Mouse (Mus musculus) heart, embryonic 16.5 days (tissue): ENCODE data around the gene Ninj1. TPM values are rescaled to one million over a fixed set of nuclear protein-coding genes. Genes with fewer than 3 reads are reported as not detected.

ENCODE experiments used
- ATAC-seq: fragments of 200-750 bp; cut with Nextera tagmentation; replicated peaks from 2 replicates; pipeline ENCODE4 v1.8.0; 2017; ENCODE audit warnings: moderate number of reproducible peaks; ENCODE audit not compliant: insufficient read depth, low FRiP score; ENCODE audit errors: extremely low read depth
- H3K27ac ChIP-seq: fragments of 300-500 bp; sonication (generic); 2 replicates; pipeline ENCODE4 v1.5.1; 2014; ENCODE audit warnings: mild to moderate bottlenecking, low read length, control low read depth, moderate library complexity
- H3K27me3 ChIP-seq: fragments of 300-500 bp; sonication (generic); 2 replicates; pipeline ENCODE4 v1.6.1; 2014; ENCODE audit warnings: low read length, mixed read lengths; ENCODE audit not compliant: control insufficient read depth, insufficient read depth
- H3K36me3 ChIP-seq: fragments of 300-500 bp; sonication (generic); 2 replicates; pipeline ENCODE4 v1.6.1; 2014; ENCODE audit not compliant: control insufficient read depth, insufficient read depth
- H3K4me1 ChIP-seq: fragments of 300-500 bp; sonication (generic); 2 replicates; pipeline ENCODE4 v1.6.1; 2014; ENCODE audit warnings: low read length, mixed read lengths; ENCODE audit not compliant: control insufficient read depth, insufficient read depth
- H3K4me2 ChIP-seq: fragments of 300-500 bp; sonication (generic); 2 replicates; pipeline ENCODE4 v1.6.1; 2014; ENCODE audit warnings: low read depth, mild to moderate bottlenecking, control low read depth, low read length
- H3K4me3 ChIP-seq: fragments of 300-500 bp; sonication (generic); 2 replicates; pipeline ENCODE4 v1.5.1; 2014; ENCODE audit warnings: mild to moderate bottlenecking, control low read depth, low read length
- H3K9ac ChIP-seq: fragments of 300-500 bp; sonication (generic); 2 replicates; pipeline ENCODE4 v1.6.1; 2014; ENCODE audit warnings: low read length, control low read depth
- H3K9me3 ChIP-seq: fragments of 300-500 bp; sonication (generic); replicated peaks from 2 replicates; pipeline ENCODE4 v1.6.1; 2016; ENCODE audit warnings: low read length; ENCODE audit not compliant: control insufficient read depth
- WGBS: fragments of 180-500 bp; shearing (Covaris S2); extraction: QIAGEN DNeasy Blood & Tissue Kit; methylation state at CpG from one replicate; pipeline ENCODE4 v1.1.7; 2014; 5-methylcytosine and 5-hydroxymethylcytosine counted together
- polyA plus RNA-seq: library from polyadenylated mRNA; unstranded; fragments of >200 nt; fragmentation: Nextera tagmentation; extraction: Ambion mirVana; gene quantifications from 2 replicates; pipeline ENCODE4 v1.2.1, GENCODE M21; 2015

The Ninj1 gene
- polyA plus RNA-seq, 1 experiment from 2014 or later = 78.8 TPM

DNA sequence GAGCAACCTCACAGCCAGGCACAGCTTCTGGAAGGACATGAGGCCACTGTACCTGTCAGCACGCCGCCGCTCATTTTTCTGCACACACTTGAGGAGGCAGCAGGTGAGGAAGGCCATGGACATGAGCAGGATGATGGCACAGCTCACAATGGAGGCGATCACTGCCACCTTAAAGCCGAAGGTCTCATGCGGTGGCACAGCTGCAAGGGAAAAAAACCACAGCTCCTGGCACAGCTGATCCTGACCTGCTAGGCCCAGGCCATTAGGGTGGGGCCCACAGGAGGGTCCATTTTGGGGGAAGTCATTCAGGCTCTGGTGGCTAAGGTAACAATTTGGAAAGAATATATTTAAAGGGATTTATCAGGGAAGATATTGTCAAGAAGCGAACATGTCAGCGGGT is 51.5 kb downstream of the Ninj1 start:
- WGBS = 89% methylated on average over 8 of the region's 8 CpGs
- Histone ChIP-seq H3K4me1 (no peaks in the 10 kb centered on the region), H3K27me3 (no peaks in the 10 kb centered on the region), H3K27ac (no peak overlapping the region), H3K4me3 (no peak overlapping the region), H3K9me3 (peaks cover 5% of the 10 kb centered on the region; the same call in 1 of the 2 replicates), H3K36me3 (no peaks in the 10 kb centered on the region), H3K4me2 (no peak overlapping the region), H3K9ac (no peak overlapping the region)
- no peak for ATAC-seq

DNA sequence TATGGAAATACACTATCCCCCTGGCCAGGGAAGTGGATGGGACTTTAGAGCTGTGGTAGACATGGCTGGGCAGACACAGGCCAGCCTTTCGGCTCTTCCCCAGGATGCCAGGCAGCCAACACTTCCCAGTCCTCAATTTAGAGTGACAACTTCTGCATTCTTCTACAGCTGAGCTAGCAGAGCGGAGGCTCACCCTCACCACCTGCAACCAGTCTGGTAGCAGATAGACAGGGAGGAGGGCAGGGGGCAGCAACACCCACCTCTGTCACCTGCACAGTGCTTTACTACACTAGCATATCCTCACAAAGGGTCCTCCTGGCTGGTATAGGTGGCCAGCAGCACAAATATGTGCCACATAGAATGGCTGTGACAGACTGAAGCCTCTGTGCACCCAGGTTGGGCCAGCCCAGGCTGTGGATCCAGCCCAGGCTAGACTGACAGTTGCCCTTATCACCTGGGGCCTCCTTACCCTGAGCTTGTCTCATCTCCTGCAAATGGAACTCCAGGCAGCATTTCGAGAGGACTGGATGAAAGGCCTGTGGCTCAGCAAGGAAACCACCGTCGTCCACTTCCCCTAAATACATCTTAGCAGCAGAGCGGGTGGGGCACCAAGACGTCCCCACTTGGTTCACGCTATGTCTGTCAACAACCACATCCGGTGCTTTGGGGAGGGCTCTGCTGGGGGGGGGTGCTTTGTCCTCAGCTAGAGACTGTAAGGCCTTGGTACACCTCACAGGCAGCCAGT is 55.2 kb downstream of the Ninj1 start:
- no peaks in the 10 kb centered on the region for H3K36me3 ChIP-seq
- H3K4me2 ChIP-seq = no peak overlapping the region
- no peaks in the 10 kb centered on the region for H3K9me3 ChIP-seq
- peaks cover 11% of the 10 kb centered on the region for H3K4me1 ChIP-seq
- peaks cover 8% of the 10 kb centered on the region; the same call in 1 of the 2 replicates for H3K27me3 ChIP-seq
- H3K4me3 ChIP-seq = no peak overlapping the region
- H3K9ac ChIP-seq = no peak overlapping the region
- H3K27ac ChIP-seq = peak overlapping the region; percentile 12; the same call in 1 of the 2 replicates
- peak; percentile 64 for ATAC-seq
- 51% methylated on average over 9 of the region's 9 CpGs for WGBS

DNA sequence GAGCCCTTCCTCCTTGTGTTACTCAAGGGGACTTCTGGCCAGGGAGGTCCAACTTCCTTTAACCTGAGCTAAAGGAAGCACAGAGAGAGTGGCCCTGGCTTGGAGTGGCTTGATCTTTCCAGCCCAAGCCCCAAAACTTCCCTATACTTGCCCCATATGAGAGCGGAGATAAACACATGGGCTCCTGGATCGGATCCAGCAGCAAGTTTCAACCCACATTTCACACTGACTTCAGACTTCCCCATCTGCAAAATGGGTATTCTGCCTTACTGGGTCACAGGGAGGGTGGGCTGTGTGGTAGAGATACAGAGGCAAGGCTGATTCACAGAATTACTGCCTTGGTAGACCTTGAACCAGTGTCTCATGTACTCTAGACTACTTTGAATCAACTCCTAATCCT is 56.2 kb downstream of the Ninj1 start:
- no peak overlapping the region for H3K27ac ChIP-seq
- H3K4me2 ChIP-seq = no peak overlapping the region

DNA sequence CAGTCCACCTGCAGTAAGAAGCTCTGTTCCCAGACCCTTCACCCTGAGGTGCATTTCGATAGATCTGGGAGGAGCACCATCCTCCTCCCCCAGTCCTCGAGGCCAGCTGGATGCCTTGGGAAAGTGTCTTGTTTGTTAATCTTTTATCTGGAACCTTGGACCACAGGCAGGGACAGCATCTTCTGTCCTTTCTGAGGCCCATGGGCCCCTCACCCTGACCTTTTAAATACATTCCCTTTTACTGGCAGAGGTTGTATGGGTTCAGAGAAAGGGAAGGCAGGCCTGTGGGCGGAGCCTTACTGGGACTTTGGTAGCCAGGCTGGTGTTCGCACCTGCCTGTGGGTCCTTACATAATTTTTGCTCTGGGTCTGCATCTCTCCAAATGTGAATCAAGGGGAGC is 58.0 kb downstream of the Ninj1 start:
- H3K27me3 ChIP-seq = peaks cover 13% of the 10 kb centered on the region; the same call in 1 of the 2 replicates
- no peak for ATAC-seq
- WGBS = 63% methylated on average over 4 of the region's 4 CpGs
- H3K4me2 ChIP-seq = no peak overlapping the region
- peaks cover 23% of the 10 kb centered on the region for H3K4me1 ChIP-seq
- H3K36me3 ChIP-seq = no peaks in the 10 kb centered on the region
- no peak overlapping the region for H3K9ac ChIP-seq
- H3K9me3 ChIP-seq = no peaks in the 10 kb centered on the region
- no peak overlapping the region for H3K27ac ChIP-seq
- H3K4me3 ChIP-seq = no peak overlapping the region

More for the DNA sequence above, 56.2 kb downstream of the Ninj1 start:
- no peak for ATAC-seq
- Histone ChIP-seq H3K4me1 (peaks cover 20% of the 10 kb centered on the region), H3K4me3 (no peak overlapping the region), H3K36me3 (no peaks in the 10 kb centered on the region), H3K9me3 (no peaks in the 10 kb centered on the region), H3K9ac (no peak overlapping the region), H3K27me3 (peaks cover 11% of the 10 kb centered on the region; the same call in 1 of the 2 replicates)
- 94% methylated on average over 2 of the region's 2 CpGs for WGBS

Other genes starting within 250 kb of the Ninj1 start
- gene Fam120a, start 219.5 kb upstream of the Ninj1 start, polyA plus RNA-seq = 17.2 and 18.3 TPM in 2 replicates
- 1.8 and 1.9 TPM in 2 replicates for gene Wnk2, start 39.5 kb upstream of the Ninj1 start, polyA plus RNA-seq
- 143 and 144 TPM in 2 replicates for gene Card19, start 28.6 kb downstream of the Ninj1 start, polyA plus RNA-seq
- 1.4 and 1.8 TPM in 2 replicates for gene Susd3, start 61.2 kb downstream of the Ninj1 start, polyA plus RNA-seq
- 0.22 and 0.29 TPM in 2 replicates for gene Fgd3, start 132.8 kb downstream of the Ninj1 start, polyA plus RNA-seq
- gene Bicd2, start 154.1 kb downstream of the Ninj1 start, polyA plus RNA-seq = 55.9 and 59.8 TPM in 2 replicates
- gene Ippk, start 233.8 kb downstream of the Ninj1 start, polyA plus RNA-seq = 11.1 and 11.8 TPM in 2 replicates